Mouse (Mus musculus) embryonic fibroblast, embryonic 13.5 days (primary cell): ENCODE results near the gene Tmem102.

Experiments used
- CTCF ChIP-seq: IDR thresholded peaks from 2 replicates; pipeline ENCODE4 v1.5.1; 2011; ENCODE audit warnings: mild to moderate bottlenecking, control low read depth, low read length, moderate library complexity, borderline replicate concordance; ENCODE audit not compliant: insufficient read depth
- POLR2A ChIP-seq: IDR thresholded peaks from 2 replicates; pipeline ENCODE4 v1.6.1; 2011; ENCODE audit warnings: low read depth, mild to moderate bottlenecking, control low read depth, low read length, moderate library complexity

GRCm38 (mm10) chr11:69797924-69798323 lies 7.5 kb downstream of the Tmem102 start:
- no peak for TF ChIP-seq POLR2A
- TF ChIP-seq CTCF, result no peak
